Mouse (Mus musculus): ENCODE results near the gene Ost4.
A peak's percentile ranks its signal among the peaks of the same experiment; 100 is the strongest.
"Not testable (repeated sequence)": the region's sequence is repeated elsewhere in the genome, so short reads cannot be mapped to it uniquely, and the experiment has no call there.

The Ost4 gene

GRCm38 (mm10) chr5:30901860-30902259 lies 5.7 kb downstream of the Ost4 start:
- DNase-seq (ENCODE audit: low spot score in 2 of 2) = no peak

GRCm38 (mm10) chr5:30890375-30890774 lies 17.2 kb downstream of the Ost4 start:
- no peak for DNase-seq (ENCODE audit: low spot score in 2 of 2)

- DNase-seq (ENCODE audit: low spot score in 2 of 2) = peak in 1 of 2 experiments; percentile 42
Measured at GRCm38 (mm10) chr5:30889088-30889754, 18.4 kb downstream of the Ost4 start.

GRCm38 (mm10) chr5:30888337-30889087 lies 19.1 kb downstream of the Ost4 start, which contains the start of gene Agbl5:
Gene Agbl5, plus strand, starts transcription at chr5:30888694.
- peak; percentile 92 to 96 for DNase-seq (ENCODE audit: low spot score in 2 of 2)

GRCm38 (mm10) chr5:30887858-30888336 lies 19.7 kb downstream of the Ost4 start:
- peak; percentile 83 to 97 for DNase-seq (ENCODE audit: low spot score in 2 of 2)

DNA sequence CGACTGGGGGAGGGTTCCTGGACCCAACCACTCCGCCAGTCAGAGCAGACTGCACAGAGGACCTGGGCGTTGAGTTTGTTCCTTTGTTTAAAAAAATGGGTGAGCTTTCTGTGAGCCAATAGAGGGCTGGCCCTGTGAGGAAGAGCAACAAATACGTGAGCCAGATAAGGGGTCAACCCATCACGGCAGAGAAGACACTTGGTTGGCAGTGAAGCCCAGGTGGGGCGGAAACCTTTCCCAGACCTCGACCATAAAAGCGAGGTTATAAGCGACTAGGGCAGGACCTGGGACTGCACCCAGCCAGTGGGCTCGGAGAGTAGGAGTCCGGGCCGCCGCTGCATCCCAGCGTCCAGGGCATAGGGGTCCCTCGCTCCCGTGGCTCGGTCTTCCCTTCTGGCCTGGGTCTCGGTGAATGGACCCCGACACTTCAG lies 20.2 kb downstream of the Ost4 start:
- peak; percentile 50 to 56 for DNase-seq (ENCODE audit: low spot score in 2 of 2)

DNA sequence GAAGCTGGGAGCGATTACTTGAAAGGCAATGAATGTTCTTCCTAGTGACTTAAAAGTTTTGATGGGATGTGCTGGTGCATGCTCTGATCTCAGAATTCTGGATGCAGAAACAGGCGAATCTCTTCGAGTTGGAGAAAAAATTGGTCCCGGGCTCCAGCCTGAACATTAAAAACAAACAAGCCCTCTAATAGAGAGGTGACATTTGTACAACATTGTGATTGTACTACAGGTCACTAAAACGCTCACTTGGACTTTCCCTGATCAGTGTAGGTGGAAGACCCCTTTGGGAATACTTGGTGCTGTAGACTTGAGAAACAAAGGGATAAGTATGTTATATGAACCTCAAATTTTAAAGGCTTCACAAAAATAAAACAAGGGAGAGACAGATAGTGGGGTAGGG lies 20.9 kb downstream of the Ost4 start:
- no peak for DNase-seq (ENCODE audit: low spot score in 2 of 2)

- no peak for DNase-seq (ENCODE audit: low spot score in 2 of 2)
Measured at GRCm38 (mm10) chr5:30886209-30886608, 21.4 kb downstream of the Ost4 start.

- DNase-seq (ENCODE audit: low spot score in 2 of 2) = not testable (repeated sequence)
Measured at GRCm38 (mm10) chr5:30881839-30882238, 25.7 kb downstream of the Ost4 start.

GRCm38 (mm10) chr5:30879347-30879943 lies 28.1 kb downstream of the Ost4 start:
- no peak for DNase-seq (ENCODE audit: low spot score in 2 of 2)

GRCm38 (mm10) chr5:30878616-30879015 lies 29.0 kb downstream of the Ost4 start:
- no peak for DNase-seq (ENCODE audit: low spot score in 2 of 2)

DNA sequence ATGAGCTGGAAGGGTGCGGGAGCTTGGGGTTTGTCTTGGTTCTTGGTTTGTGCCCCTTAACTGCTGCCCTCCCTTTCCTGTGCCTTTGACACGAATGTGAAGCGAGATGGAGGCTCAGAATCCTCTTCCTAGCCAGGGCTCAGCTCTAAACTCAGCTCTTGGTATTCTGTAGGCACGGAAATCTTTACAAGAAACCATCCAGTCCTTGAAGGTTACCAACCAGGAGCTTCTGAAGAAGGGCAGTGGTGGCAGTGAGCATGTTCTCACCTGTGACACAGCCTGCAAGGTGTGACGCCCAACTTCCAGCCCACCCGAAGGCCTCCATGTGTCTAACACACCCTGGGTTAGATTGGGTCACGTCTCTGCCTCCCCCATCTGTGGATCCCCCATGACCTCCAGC lies 33.2 kb downstream of the Ost4 start:
- DNase-seq (ENCODE audit: low spot score in 2 of 2) = no peak

GRCm38 (mm10) chr5:30872574-30872973 lies 35.0 kb downstream of the Ost4 start:
- DNase-seq (ENCODE audit: low spot score in 2 of 2) = no peak

DNA sequence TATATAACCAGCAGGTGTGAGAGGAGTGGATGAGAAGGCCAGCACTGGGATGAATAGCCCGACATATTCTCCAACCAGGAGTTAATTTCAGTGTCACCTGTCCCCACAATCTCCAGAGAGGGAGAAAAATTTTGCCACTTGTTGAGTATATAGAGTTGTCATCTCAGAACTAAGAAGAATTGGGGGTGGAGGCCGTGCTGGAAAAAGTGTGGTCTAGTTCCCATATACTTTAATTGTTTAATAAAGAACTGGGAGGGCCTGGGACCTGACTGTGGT lies 37.5 kb downstream of the Ost4 start:
- no peak for DNase-seq (ENCODE audit: low spot score in 2 of 2)

- DNase-seq (ENCODE audit: low spot score in 2 of 2) = peak; percentile 48 to 91
Measured at GRCm38 (mm10) chr5:30869405-30870130, 38.0 kb downstream of the Ost4 start.

DNA sequence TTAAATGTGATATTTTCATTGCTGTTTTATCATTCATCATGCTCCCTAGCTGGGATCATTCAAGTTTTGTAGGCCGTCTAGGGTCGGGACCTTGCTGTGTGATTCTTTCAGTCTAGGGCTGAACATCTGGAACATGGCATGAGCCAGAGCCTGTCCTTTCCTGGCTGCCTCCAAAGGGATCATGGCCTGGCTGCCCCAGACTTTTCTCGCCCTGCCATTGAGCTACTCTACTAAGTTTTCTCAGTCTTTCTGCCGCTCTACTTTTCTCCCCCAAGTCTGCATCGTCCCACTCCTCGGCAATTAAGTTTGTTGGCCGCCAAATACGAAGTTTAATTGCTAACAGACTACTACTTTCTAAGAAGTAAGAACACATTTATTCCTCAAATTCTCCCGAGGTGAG lies 38.6 kb downstream of the Ost4 start:
- DNase-seq (ENCODE audit: low spot score in 2 of 2) = no peak

- no peak for DNase-seq (ENCODE audit: low spot score in 2 of 2)
Measured at GRCm38 (mm10) chr5:30867712-30868111, 39.9 kb downstream of the Ost4 start, which contains the start of gene Tmem214. Gene Tmem214, plus strand, starts transcription at chr5:30868012.

DNA sequence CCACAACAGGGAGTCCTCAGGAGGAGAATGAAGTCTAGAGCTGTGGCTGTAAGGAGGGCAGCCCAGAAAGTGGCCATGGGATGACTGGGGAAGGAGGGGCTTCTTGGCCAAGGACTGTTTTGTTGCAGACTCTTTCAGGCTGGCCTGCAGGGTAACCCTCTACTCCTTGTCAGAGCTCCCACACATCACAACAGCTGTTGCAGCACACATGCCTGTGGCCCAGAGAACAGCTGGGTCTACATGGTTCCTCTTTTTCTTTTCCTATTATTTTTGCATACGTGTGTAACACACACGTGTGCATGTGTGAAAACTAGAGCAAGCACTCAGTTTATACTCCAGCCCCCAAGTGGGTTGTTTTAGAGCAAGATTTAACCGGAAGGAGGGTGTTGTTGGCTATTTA lies 40.7 kb downstream of the Ost4 start:
- DNase-seq (ENCODE audit: low spot score in 2 of 2) = no peak

DNA sequence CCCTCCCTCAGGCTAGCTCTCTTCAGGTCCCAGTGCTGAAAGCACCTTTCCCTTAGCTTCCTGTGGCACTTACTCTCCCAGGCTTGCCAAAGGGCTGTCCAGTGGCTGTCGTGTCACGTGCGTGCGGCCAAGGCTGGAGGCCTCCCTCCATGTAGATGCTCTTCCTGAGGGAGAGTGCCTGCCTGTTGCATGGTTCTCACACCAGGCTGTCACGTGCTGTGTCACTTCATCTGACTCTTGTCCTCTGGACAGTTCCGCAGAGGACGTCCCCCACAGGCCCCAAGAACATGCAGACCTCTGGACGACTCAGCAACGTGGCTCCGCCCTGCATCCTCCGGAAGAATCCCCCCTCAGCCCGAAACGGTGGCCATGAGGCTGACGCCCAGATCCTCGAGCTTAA lies 43.3 kb downstream of the Ost4 start:
- DNase-seq (ENCODE audit: low spot score in 2 of 2) = no peak

DNA sequence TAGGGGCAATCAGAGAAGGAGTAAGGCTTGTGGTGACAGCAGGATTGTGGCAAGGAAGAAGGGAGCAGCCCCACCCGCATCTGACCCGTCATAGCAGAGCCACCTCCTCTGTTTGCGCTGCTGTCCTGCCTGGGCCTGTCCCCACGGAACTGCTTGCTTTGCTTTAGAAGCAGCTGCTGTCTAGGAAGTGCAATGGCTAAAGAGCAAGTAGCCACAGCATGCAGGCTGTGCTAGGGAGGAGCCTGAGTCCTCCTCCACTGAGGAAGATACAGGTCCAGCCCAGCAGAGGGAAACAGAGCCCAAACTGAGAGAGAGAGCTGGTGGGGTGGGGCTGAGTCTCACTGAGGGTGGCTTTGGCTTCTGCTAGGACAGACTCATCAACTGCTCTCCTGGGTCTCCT lies 43.7 kb downstream of the Ost4 start:
- no peak for DNase-seq (ENCODE audit: low spot score in 2 of 2)

- DNase-seq (ENCODE audit: low spot score in 2 of 2) = no peak
Measured at GRCm38 (mm10) chr5:30856124-30856523, 51.5 kb downstream of the Ost4 start.

Measured in left cerebral cortex, adult 9 months (tissue).